Mouse (Mus musculus) retina, postnatal 1 day (tissue): ENCODE measurements at regions not wholly inside any gene's neighbourhood (a gene's known extent, or its start where the extent isn't known, plus 50 kb on each side); places are given as distances from the start of the nearest gene placed in this dataset.

Experiments used
- DNase-seq: peaks from one replicate; pipeline ENCODE4 v3.0.0-alpha.2; 2012

DNA sequence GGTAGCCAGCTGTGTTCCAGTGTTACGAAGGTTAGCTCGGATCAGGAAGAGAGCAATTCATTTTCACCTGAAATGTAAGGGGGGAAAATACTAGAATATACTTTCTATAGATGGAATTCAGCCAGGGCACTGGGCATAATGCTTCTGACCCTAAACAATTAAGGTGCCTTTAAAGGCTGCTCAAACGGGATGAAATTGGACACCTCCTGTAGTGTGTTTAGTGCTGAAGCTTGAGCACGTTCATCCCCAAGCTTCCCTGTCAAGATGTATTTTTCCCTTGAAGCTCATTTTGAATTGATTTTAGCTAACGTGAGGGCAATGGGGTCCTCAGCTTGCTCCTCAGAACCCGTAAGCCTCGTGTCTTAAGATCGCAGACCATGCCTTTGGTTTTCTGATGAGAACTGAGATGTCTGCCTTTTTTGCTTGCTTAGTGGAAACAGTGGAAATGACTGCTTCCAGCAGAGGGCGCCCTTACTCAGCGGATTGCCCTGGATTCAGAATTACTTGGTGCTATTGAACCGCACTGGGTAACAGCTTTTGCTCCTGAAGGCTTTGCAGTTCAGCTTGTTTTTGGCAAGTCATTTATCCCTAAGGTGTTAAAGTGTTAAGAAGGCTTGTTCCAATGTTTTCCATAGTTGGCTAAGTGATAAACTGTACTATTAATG is 74.6 kb upstream of the Fermt1 start:
- peak; percentile 81 for DNase-seq

DNA sequence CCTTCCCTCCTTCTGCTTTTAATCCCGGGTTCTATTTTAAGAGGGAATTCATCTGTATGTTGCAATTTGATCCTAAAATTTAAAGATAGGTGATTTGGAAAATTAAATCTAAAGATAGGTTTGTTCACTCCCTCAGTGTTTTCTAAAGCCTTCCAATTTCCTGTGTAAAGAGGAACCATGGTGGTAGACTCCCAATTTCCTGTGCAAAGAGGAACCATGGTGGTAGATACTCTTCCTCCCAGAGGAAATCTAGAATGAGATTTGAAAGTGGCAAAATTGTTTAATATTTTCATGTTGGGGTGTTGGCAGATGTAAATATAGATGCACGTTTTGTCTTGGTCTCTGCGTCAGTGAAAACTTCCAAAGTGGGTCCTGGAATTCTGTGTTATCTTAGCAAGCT is 75.5 kb upstream of the Fermt1 start:
- DNase-seq = no peak

DNA sequence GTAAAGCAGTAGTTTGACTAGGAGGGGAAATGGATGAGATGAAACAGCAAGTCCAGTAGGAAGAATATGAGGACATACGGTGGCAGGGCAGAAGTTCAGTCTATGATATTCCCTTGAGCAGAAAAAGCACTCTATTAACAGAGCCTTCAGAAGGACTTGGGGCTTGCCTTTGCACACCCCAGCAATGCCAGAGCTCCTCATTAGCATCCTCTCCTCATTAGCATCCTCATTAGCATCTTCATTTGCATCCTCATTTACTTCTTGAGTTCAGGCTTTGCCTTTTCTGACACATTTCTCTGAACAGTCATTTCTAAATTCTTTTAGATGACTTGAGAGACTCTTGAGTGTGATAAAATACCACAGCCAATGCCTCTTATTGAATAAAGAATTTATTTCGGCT is 81.3 kb upstream of the Fermt1 start:
- DNase-seq = no peak

GRCm38 (mm10) chr2:133035421-133035820 is 89.7 kb upstream of the Fermt1 start:
- DNase-seq = no peak

DNA sequence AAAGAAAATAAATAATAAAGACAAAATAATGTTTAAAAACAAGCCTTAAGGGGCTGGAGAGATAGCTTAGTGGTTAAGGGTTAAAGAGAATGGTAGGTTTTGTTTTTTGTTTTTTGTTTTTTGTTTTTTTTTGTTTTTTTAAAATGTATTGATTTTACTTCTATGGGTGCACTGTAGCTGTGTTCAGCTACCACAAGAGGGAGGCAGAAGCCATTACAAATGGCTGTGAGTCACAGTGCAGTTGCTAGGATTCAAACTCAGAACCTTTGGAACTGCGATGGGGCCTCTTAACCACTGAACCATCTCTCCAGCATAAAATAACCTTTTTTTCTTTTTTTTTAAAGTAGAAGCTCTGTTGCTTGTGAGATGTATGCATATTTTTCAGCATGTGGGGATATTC is 95.0 kb upstream of the Fermt1 start:
- DNase-seq = no peak

- no peak for DNase-seq
Observed at GRCm38 (mm10) chr2:133077698-133078356, 132.1 kb upstream of the Fermt1 start.

DNA sequence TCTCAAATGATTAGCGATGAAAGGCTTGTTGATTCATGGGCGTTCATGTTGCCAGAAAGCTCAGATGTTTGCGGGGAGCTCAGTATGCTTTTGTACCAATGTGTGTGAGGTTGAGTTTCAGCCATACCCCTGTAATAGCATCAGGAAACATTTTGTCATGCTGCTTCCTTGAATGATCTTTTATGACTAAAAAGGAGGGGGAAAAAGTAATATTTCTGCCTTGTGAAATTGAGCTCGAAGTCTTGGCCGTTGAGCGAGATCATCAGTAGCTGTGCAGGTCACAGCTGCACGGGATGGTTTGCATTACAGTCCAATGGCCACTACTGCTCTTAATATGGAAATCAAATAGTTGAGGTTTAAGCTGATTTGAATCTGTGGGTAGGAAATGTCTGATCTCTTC is 145.3 kb upstream of the Fermt1 start:
- DNase-seq = no peak

GRCm38 (mm10) chr2:133113642-133114041 is 167.9 kb upstream of the Fermt1 start:
- DNase-seq = peak; percentile 69

DNA sequence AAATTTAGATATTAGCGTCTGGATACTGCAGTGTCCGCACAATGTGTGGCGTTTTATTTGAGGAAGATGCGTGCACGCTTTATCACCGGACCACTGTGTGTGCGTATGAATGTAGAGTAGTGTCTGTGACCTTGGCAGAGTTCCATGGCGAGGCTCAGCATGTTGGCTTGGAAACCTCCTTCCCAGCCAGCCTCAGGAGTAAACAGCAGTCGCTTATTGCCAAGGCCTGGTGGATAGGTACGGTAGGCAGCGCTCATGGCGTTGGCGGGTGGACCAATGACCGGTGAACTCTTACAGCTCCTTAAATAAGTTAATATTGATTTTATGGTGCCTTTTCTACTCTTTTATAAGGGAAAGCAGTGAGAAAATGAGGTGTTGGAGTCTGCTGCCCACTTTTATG is 172.9 kb upstream of the Fermt1 start:
- no peak for DNase-seq

- DNase-seq = peak; percentile 5
Observed at GRCm38 (mm10) chr2:133125212-133125801, 179.6 kb upstream of the Fermt1 start.

DNA sequence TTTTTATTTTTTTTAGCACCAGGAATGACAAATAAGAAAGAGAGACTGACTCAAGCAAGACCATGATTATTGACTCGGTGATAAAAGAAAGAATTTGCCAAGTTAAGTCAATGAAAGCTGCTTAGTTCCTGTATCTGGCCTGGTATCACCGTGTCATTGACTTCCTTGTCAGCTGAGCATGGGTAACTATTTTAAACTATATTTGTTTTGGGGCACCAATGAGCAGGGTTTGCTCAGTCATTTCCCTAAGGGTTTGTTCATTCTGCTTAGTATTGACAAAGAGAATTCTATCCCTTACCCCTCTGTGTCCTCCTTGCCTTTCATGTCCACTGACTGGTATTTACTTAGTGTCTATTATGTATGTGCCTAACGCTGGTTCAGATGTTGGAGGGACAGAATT is 189.2 kb upstream of the Fermt1 start:
- DNase-seq = no peak

GRCm38 (mm10) chr2:133138877-133139276 is 193.2 kb upstream of the Fermt1 start:
- DNase-seq = no peak

DNA sequence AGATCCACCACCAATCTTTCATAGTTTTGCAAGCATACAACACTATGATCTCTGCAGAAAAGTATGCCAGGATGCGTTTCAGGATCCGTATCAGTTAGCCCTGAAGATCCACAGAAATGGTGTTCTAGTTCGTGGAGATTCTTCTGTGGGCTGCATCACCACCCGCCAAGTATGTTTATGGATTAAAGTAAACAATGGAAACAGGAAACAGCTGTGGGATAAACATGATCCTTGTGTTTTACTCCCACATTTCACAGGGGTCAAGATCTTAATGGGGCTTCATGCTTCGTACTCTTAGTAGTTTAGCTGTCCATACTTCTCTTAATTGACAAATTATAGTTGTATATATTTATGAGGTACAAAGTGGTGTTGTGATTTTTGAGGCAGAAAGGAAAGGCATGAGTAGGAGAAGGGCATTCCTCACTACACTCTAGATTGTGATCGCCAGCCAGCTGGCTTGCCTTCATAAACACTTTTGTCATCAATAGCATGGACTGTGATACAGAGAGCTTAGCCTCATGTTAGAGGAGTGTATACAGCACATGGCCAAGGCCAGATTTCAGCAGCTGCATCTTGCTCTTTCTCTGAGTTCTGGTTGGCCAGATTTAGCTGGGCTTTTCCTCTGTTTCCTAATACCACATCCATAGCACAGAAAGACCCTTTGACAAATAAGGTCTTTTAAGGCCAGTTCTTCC is 195.8 kb upstream of the Fermt1 start:
- no peak for DNase-seq

DNA sequence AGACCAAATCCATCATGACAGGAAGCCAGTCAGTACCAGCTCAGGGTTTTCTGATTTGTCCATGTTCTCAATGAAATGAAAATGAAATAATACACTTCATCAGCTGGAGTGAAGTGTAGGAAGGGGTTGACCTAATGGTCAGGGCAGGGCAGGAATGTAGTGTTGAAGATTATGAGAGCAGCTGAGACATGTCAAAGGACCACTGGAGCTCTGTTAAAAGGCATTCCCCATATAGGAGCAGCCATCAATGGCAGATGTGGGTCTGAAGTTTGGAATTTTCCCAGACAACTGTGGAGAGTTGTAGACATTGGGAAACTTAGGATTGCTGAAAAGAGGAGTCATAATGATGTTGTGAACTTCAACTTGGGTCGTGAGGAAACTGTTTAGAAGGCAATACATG is 206.8 kb upstream of the Fermt1 start:
- DNase-seq = no peak

GRCm38 (mm10) chr2:133156537-133156936 is 210.8 kb upstream of the Fermt1 start:
- DNase-seq = peak; percentile 25

GRCm38 (mm10) chr2:133158206-133158605 is 212.5 kb upstream of the Fermt1 start:
- peak; percentile 10 for DNase-seq

- DNase-seq = no peak
Observed at GRCm38 (mm10) chr2:133159398-133159797, 213.7 kb upstream of the Fermt1 start.

- no peak for DNase-seq
Observed at GRCm38 (mm10) chr2:133176411-133176810, 230.7 kb upstream of the Fermt1 start.

DNA sequence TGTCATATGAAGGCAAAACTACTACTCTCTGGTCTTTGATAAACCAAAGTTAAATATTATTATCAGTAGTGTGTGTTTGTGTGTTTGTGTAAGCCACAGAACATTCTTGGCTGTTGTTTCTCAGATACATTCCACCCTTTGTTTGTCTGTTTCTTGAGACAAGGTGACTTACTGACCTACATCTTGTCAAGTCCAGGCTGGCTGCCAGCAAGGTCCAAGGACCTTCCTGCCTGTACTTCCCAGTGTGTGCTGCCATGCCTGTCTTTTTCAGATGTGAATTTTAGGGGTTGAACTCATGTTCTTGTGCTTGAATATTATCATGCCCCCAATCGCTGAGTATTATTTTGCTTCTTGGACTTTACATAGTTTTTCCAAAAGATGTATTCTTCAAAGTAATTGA is 235.5 kb upstream of the Fermt1 start:
- no peak for DNase-seq

- no peak for DNase-seq
Observed at GRCm38 (mm10) chr2:133182920-133183319, 237.2 kb upstream of the Fermt1 start.

GRCm38 (mm10) chr2:133204295-133204866 is 258.7 kb upstream of the Fermt1 start:
- DNase-seq = no peak

GRCm38 (mm10) chr2:133208498-133208897 is 262.8 kb upstream of the Fermt1 start:
- DNase-seq = no peak

GRCm38 (mm10) chr2:133221762-133222556 is 276.3 kb upstream of the Fermt1 start:
- no peak for DNase-seq
